Mouse (Mus musculus): Measurements from ENCODE around the gene Nutf2-ps1.

Gene Nutf2-ps1

GRCm38 (mm10) chr19:53571056-53571455 is 17.8 kb downstream of the Nutf2-ps1 start:
- DNase-seq (ENCODE audit: low read depth, low spot score), result no peak

- DNase-seq (ENCODE audit: low read depth, low spot score), result no peak
These were observed 20.3 kb downstream of the Nutf2-ps1 start for GRCm38 (mm10) chr19:53568553-53568952.

GRCm38 (mm10) chr19:53567864-53568263 is 21.0 kb downstream of the Nutf2-ps1 start:
- DNase-seq (ENCODE audit: low read depth, low spot score), result no peak

- no peak for DNase-seq (ENCODE audit: low read depth, low spot score)
These were observed 23.1 kb downstream of the Nutf2-ps1 start for GRCm38 (mm10) chr19:53565565-53566277.

- DNase-seq (ENCODE audit: low read depth, low spot score), result no peak
These were observed 24.7 kb downstream of the Nutf2-ps1 start for GRCm38 (mm10) chr19:53564174-53564573.

GRCm38 (mm10) chr19:53560436-53560835 is 28.4 kb downstream of the Nutf2-ps1 start:
- DNase-seq (ENCODE audit: low read depth, low spot score), result no peak

GRCm38 (mm10) chr19:53557267-53557936 is 31.5 kb downstream of the Nutf2-ps1 start:
- DNase-seq (ENCODE audit: low read depth, low spot score), result no peak

GRCm38 (mm10) chr19:53556841-53557240 is 32.0 kb downstream of the Nutf2-ps1 start:
- no peak for DNase-seq (ENCODE audit: low read depth, low spot score)

- no peak for DNase-seq (ENCODE audit: low read depth, low spot score)
These were observed 33.8 kb downstream of the Nutf2-ps1 start for GRCm38 (mm10) chr19:53554981-53555616.

- DNase-seq (ENCODE audit: low read depth, low spot score), result no peak
These were observed 34.5 kb downstream of the Nutf2-ps1 start for GRCm38 (mm10) chr19:53554402-53554801.

- DNase-seq (ENCODE audit: low read depth, low spot score), result no peak
These were observed 36.1 kb downstream of the Nutf2-ps1 start for GRCm38 (mm10) chr19:53552795-53553194.

GRCm38 (mm10) chr19:53552216-53552786 is 36.6 kb downstream of the Nutf2-ps1 start:
- DNase-seq (ENCODE audit: low read depth, low spot score), result no peak

- no peak for DNase-seq (ENCODE audit: low read depth, low spot score)
These were observed 37.9 kb downstream of the Nutf2-ps1 start for GRCm38 (mm10) chr19:53550972-53551371.

- DNase-seq (ENCODE audit: low read depth, low spot score), result no peak
These were observed 41.3 kb downstream of the Nutf2-ps1 start for GRCm38 (mm10) chr19:53547597-53547996.

GRCm38 (mm10) chr19:53544923-53545561 is 43.8 kb downstream of the Nutf2-ps1 start:
- DNase-seq (ENCODE audit: low read depth, low spot score), result no peak

- DNase-seq (ENCODE audit: low read depth, low spot score), result no peak
These were observed 45.3 kb downstream of the Nutf2-ps1 start for GRCm38 (mm10) chr19:53543602-53544001.

GRCm38 (mm10) chr19:53539296-53539695 is 49.6 kb downstream of the Nutf2-ps1 start:
- no peak for DNase-seq (ENCODE audit: low read depth, low spot score)

- no peak for DNase-seq (ENCODE audit: low read depth, low spot score)
These were observed 50.1 kb downstream of the Nutf2-ps1 start for GRCm38 (mm10) chr19:53538796-53539195.
